Mouse (Mus musculus) hindbrain, embryonic 14.5 days (tissue): ENCODE results near the gene Mdk. TPM values are rescaled to one million over a fixed set of nuclear protein-coding genes. Genes with fewer than 3 reads are reported as not detected.

ENCODE experiments used
- ATAC-seq: fragments of 200-750 bp; cut with Nextera tagmentation; 2 replicates; pipeline ENCODE4 v1.8.0; 2017; ENCODE audit warnings: moderate number of reproducible peaks, mild to moderate bottlenecking, moderate TSS enrichment, moderate library complexity; ENCODE audit not compliant: low FRiP score
- DNase-seq: peaks from one replicate; pipeline ENCODE4 v3.0.0-alpha.2; 2015; ENCODE audit warnings: low spot score
- H3K27ac ChIP-seq: fragments of 300-500 bp; sonication (generic); 2 replicates; pipeline ENCODE4 v1.5.1; 2014; ENCODE audit warnings: mild to moderate bottlenecking, moderate library complexity
- H3K27me3 ChIP-seq: fragments of 300-500 bp; sonication (generic); 2 replicates; pipeline ENCODE4 v1.6.1; 2014; ENCODE audit warnings: mild to moderate bottlenecking, low read length, mixed read lengths; ENCODE audit not compliant: control insufficient read depth, insufficient read depth
- H3K36me3 ChIP-seq: fragments of 300-500 bp; sonication (generic); replicated peaks from 2 replicates; pipeline ENCODE4 v1.6.1; 2014; ENCODE audit not compliant: control insufficient read depth, insufficient read depth
- H3K4me1 ChIP-seq: fragments of 300-500 bp; sonication (generic); replicated peaks from 2 replicates; pipeline ENCODE4 v1.6.1; 2014; ENCODE audit warnings: antibody characterized with exemption, low read length, mixed read lengths; ENCODE audit not compliant: control insufficient read depth, insufficient read depth
- H3K4me2 ChIP-seq: fragments of 300-500 bp; sonication (generic); replicated peaks from 2 replicates; pipeline ENCODE4 v1.6.1; 2014; ENCODE audit warnings: mild to moderate bottlenecking, moderate library complexity
- H3K4me3 ChIP-seq: fragments of 300-500 bp; sonication (generic); replicated peaks from 2 replicates; pipeline ENCODE4 v1.5.1; 2014; ENCODE audit warnings: mild to moderate bottlenecking, low read length
- H3K9ac ChIP-seq: fragments of 300-500 bp; sonication (generic); 2 replicates; pipeline ENCODE4 v1.6.1; 2014
- H3K9me3 ChIP-seq: fragments of 300-500 bp; sonication (generic); 2 replicates; pipeline ENCODE4 v1.6.1; 2016; ENCODE audit warnings: low read length; ENCODE audit not compliant: control insufficient read depth
- WGBS: fragments of 180-500 bp; shearing (Covaris S2); extraction: QIAGEN DNeasy Blood & Tissue Kit; methylation state at CpG from one replicate; pipeline ENCODE4 v1.1.7; 2014; 5-methylcytosine and 5-hydroxymethylcytosine counted together
- polyA plus RNA-seq: library from polyadenylated mRNA; unstranded; fragments of >200 nt; fragmentation: Nextera tagmentation; extraction: Ambion mirVana; gene quantifications from 2 replicates; pipeline ENCODE4 v1.2.1, GENCODE M21; 2014

The Mdk gene
- polyA plus RNA-seq, 1 experiment from 2014 or later = 171 TPM

DNA sequence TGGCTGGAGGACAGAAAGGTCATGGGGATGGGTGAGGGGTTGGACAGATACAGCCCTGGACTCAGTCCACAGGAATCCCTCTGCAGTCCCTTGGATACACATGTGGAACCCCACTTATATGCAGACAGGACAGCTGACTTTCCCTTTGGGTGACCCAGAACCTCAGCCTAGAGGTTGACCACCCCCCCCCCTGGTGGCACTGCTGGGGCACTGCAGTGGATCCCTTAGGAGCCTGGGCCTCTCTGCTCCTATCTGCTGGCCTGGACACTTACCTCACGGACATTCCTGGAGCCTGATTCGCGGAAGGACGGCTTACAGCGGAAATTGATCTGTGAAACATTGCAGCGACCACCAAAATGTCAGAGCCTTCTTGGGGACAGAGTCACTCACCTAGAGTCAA lies 10.3 kb upstream of the Mdk start:
- H3K4me2 ChIP-seq = no peak overlapping the region
- H3K9ac ChIP-seq = no peak overlapping the region
- WGBS = 81% methylated on average over 6 of the region's 6 CpGs
- H3K36me3 ChIP-seq = peaks cover 35% of the 10 kb centered on the region
- peaks cover 10% of the 10 kb centered on the region; the same call in 1 of the 2 replicates for H3K4me1 ChIP-seq
- H3K9me3 ChIP-seq = no peaks in the 10 kb centered on the region
- ATAC-seq = no peak
- DNase-seq = no peak
- H3K4me3 ChIP-seq = no peak overlapping the region
- no peak overlapping the region for H3K27ac ChIP-seq
- H3K27me3 ChIP-seq = no peaks in the 10 kb centered on the region

GRCm38 (mm10) chr2:91939303-91939935 lies 7.3 kb upstream of the Mdk start:
- Histone ChIP-seq H3K4me3 (no peak overlapping the region), H3K27ac (no peak overlapping the region), H3K27me3 (no peaks in the 10 kb centered on the region), H3K9ac (no peak overlapping the region), H3K36me3 (peaks cover 58% of the 10 kb centered on the region), H3K4me1 (no peaks in the 10 kb centered on the region), H3K9me3 (no peaks in the 10 kb centered on the region), H3K4me2 (no peak overlapping the region)
- no peak for DNase-seq
- no peak for ATAC-seq
- 84% methylated on average over 15 of the region's 15 CpGs for WGBS

GRCm38 (mm10) chr2:91936154-91936553 lies 4.1 kb upstream of the Mdk start:
- Histone ChIP-seq H3K4me2 (no peak overlapping the region), H3K4me3 (no peak overlapping the region), H3K9me3 (no peaks in the 10 kb centered on the region), H3K4me1 (peaks cover 7% of the 10 kb centered on the region; the same call in 1 of the 2 replicates), H3K27me3 (no peaks in the 10 kb centered on the region), H3K9ac (no peak overlapping the region), H3K36me3 (peaks cover 66% of the 10 kb centered on the region), H3K27ac (no peak overlapping the region)
- no peak for DNase-seq
- WGBS = 88% methylated on average over 7 of the region's 7 CpGs
- no peak for ATAC-seq

DNA sequence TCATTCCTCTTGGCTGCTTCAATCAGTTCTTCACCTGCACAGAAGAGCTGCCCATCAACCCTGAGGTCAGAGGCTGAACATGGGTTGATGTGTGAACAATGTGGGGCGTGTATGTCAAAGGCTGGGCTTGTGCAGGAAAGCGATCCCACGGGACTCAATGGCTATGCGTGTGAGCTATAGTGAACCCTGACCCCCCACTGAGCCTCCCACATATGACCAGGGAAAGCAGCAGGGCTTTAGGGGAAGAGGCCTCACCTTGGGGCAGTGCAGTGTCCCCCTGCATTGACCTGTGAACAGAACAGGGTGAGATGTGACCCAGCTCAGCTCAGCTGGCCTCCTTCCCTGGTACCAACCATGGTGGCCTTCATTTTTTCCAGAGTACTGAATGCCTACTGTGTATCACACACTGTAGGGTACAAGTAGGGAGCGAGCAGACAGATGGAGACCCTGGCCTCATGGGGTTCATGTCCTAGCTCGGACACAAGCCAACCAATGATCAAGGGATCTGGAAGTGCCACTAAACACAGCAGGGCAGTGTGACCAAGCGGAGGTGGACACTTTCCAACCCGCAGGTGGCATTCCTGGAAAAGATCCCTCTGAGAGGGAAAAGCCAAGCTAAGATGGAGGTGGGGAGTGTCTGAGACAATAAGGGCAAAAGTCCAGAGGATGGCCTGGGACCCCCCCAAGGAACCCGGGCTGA lies 2.9 kb upstream of the Mdk start:
- no peak overlapping the region for H3K9ac ChIP-seq
- H3K4me1 ChIP-seq = peaks cover 15% of the 10 kb centered on the region
- peaks cover 57% of the 10 kb centered on the region for H3K36me3 ChIP-seq
- DNase-seq (no peak), ATAC-seq (no peak)
- no peak overlapping the region for H3K4me3 ChIP-seq
- WGBS = 85% methylated on average over 9 of the region's 9 CpGs
- H3K27ac ChIP-seq = no peak overlapping the region
- no peaks in the 10 kb centered on the region for H3K9me3 ChIP-seq
- H3K27me3 ChIP-seq = no peaks in the 10 kb centered on the region
- no peak overlapping the region for H3K4me2 ChIP-seq

DNA sequence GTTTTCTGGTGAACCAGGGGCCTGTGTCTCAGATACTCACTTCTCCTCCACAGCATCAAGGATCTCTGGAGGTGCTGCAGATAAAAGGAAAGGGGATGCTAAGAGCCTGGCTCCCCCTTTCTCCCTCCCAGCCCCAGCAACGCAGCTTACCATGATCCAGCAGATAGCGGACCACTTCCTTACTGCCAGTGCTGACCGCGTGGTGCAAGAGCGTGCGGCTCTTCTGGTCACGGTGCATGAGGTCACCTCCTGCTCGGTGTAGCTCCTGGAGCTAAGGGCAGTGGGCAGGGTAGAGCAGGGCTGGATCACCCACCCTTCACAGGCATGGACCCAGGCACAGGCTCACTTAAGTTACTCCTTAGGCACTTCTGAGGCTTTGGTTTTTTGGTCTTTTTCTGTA lies 1.9 kb upstream of the Mdk start:
- H3K4me1 ChIP-seq = peaks cover 15% of the 10 kb centered on the region
- H3K27me3 ChIP-seq = no peaks in the 10 kb centered on the region
- no peak overlapping the region for H3K4me3 ChIP-seq
- DNase-seq = no peak
- H3K27ac ChIP-seq = no peak overlapping the region
- no peaks in the 10 kb centered on the region for H3K9me3 ChIP-seq
- H3K4me2 ChIP-seq = no peak overlapping the region
- 56% methylated on average over 8 of the region's 8 CpGs for WGBS
- H3K36me3 ChIP-seq = peaks cover 47% of the 10 kb centered on the region
- no peak for ATAC-seq
- H3K9ac ChIP-seq = no peak overlapping the region

DNA sequence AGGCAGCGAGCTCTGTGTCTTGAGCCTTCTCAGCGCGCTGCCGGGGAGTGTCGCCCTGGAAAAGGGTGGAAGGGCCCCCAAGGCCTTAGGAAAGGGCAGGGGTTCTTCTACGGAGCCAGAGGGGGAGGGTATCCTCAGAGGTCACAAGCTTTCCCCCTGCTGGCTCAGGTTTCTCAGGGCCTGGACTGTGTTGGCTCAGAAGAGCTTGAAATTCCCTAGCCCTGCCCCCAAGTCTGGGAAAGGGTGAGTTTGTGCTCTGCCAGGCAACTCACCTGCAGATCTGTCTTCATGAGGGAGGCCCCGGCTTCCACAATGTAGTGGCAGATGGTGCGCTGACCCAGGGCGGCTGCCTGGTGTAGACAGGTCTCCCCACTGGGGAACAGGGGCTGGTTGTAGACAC lies 1.4 kb upstream of the Mdk start:
- peaks cover 42% of the 10 kb centered on the region for H3K36me3 ChIP-seq
- H3K27ac ChIP-seq = no peak overlapping the region
- no peaks in the 10 kb centered on the region for H3K9me3 ChIP-seq
- H3K4me1 ChIP-seq = peaks cover 15% of the 10 kb centered on the region
- H3K9ac ChIP-seq = no peak overlapping the region
- 31% methylated on average over 9 of the region's 9 CpGs for WGBS
- H3K4me3 ChIP-seq = no peak overlapping the region
- H3K27me3 ChIP-seq = no peaks in the 10 kb centered on the region
- H3K4me2 ChIP-seq = no peak overlapping the region
- DNase-seq = no peak
- ATAC-seq = no peak

DNA sequence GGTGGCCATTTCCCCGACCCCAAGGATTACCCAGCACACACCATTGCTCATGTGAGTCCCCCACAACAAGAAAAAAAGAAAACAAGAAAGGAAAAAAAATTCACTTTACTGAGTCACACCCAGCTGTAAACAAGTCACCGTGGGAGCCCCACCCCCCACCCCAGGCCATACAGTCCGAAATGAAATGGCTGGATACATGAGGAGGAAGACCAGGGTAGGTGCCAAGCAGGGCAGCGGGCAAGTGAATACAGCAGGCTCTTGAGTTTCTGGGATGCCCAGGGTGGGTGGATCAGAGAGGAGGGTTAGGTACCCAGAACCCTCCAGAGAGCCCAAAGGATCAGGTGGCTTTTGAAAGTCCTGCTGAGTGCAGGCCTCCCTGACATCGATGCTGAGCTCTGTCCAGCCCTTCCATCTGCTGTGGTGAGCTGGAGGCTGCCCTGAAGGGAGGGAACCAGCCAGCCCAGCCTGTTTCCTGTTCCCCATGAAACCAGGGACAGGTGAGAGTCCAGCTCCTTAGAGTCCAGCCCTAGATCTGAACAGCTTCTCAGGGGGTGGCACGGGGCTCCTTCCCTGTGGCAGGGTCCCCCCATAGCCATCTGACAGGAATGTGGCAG lies 747 bp upstream of the Mdk start:
- Histone ChIP-seq H3K27me3 (no peaks in the 10 kb centered on the region), H3K9me3 (no peaks in the 10 kb centered on the region), H3K27ac (no peak overlapping the region), H3K4me2 (peak overlapping the region; percentile 58), H3K36me3 (peaks cover 36% of the 10 kb centered on the region), H3K4me3 (no peak overlapping the region; the same call in 1 of the 2 replicates), H3K9ac (no peak overlapping the region), H3K4me1 (peaks cover 15% of the 10 kb centered on the region)
- DNase-seq (no peak), ATAC-seq (no peak)
- 14% methylated on average over 6 of the region's 6 CpGs for WGBS

DNA sequence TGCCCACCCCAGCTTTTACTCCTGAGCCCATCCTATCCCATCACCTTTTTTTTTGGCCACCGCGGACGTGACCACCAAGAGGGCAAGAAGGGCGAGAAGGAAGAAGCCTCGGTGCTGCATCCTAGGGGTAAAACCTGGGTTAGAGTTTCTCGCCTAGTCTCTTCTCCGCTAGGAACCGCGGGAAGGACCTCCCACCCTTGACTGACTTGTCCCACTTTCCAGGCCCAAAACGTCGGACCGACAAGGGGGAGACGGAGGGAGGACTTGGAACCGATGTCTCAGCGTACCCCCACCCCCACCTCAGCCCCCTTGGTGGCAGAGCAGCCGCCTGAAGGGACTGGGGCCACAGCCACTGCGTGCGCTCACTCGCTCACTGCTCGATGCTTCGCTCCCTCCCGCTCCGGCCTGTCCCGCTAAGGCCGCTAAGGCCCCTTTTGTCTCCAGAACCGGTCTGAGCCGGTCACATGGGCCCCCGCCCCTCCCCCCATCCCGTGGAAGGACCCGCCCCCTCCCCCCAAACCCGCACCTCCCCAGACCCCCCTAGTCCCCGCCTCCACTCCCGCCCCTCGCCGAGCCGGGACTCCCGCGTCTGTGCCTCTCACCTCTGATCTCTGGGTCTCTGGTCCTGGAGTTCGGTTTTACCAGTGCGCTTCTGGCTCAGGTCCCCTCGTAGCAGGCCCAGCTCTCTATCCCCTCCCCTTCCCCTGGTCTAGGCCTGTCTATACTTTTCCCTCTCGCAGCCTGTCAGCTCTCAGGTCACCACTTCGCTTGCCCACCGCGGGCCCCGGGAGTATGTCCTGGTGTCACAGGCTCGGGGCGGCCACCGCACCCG lies 553 bp downstream of the Mdk start:
- Histone ChIP-seq H3K4me2 (peak overlapping the region; percentile 58), H3K27me3 (no peaks in the 10 kb centered on the region), H3K9ac (peak overlapping the region; percentile 84), H3K4me3 (peak overlapping the region; percentile 47), H3K9me3 (no peaks in the 10 kb centered on the region), H3K36me3 (peaks cover 23% of the 10 kb centered on the region; the same call in 1 of the 2 replicates), H3K27ac (peak overlapping the region; percentile 72), H3K4me1 (peaks cover 15% of the 10 kb centered on the region)
- peak; percentile 64 for ATAC-seq
- DNase-seq = peak; percentile 69
- under 1% methylated on average over 45 of the region's 50 CpGs for WGBS
